Mouse (Mus musculus) liver, embryonic 15.5 days (tissue): Measurements from ENCODE around the gene Slc13a1. TPM values are rescaled to one million over a fixed set of nuclear protein-coding genes. Genes with fewer than 3 reads are reported as not detected.

Experiments
- ATAC-seq: fragments of 200-750 bp; cut with Nextera tagmentation; 2 replicates; pipeline ENCODE4 v1.8.0; 2017; ENCODE audit warnings: moderate number of reproducible peaks, mild to moderate bottlenecking, moderate library complexity; ENCODE audit not compliant: insufficient read depth
- H3K27ac ChIP-seq: fragments of 300-500 bp; sonication (generic); replicated peaks from 2 replicates; pipeline ENCODE4 v1.5.1; 2015; ENCODE audit warnings: mild to moderate bottlenecking, inconsistent platforms
- H3K27me3 ChIP-seq: fragments of 300-500 bp; sonication (generic); 2 replicates; pipeline ENCODE4 v1.6.1; 2015; ENCODE audit warnings: mild to moderate bottlenecking, inconsistent platforms
- H3K36me3 ChIP-seq: fragments of 300-500 bp; sonication (generic); replicated peaks from 2 replicates; pipeline ENCODE4 v1.6.1; 2015; ENCODE audit warnings: moderate library complexity, mild to moderate bottlenecking, inconsistent platforms
- H3K4me1 ChIP-seq: fragments of 300-500 bp; sonication (generic); replicated peaks from 2 replicates; pipeline ENCODE4 v1.6.1; 2015; ENCODE audit warnings: inconsistent platforms
- H3K4me2 ChIP-seq: fragments of 300-500 bp; sonication (generic); 2 replicates; pipeline ENCODE4 v1.6.1; 2015; ENCODE audit warnings: moderate library complexity, mild to moderate bottlenecking, inconsistent platforms
- H3K4me3 ChIP-seq: fragments of 300-500 bp; sonication (generic); replicated peaks from 2 replicates; pipeline ENCODE4 v1.5.1; 2015; ENCODE audit warnings: mild to moderate bottlenecking, inconsistent platforms
- H3K9ac ChIP-seq: fragments of 300-500 bp; sonication (generic); 2 replicates; pipeline ENCODE4 v1.6.1; 2015; ENCODE audit warnings: moderate library complexity, mild to moderate bottlenecking, inconsistent platforms
- H3K9me3 ChIP-seq: fragments of 300-500 bp; sonication (generic); replicated peaks from 2 replicates; pipeline ENCODE4 v1.6.1; 2016; ENCODE audit warnings: inconsistent platforms
- WGBS: fragments of 180-500 bp; shearing (Covaris S2); methylation state at CpG from one replicate; pipeline ENCODE4 v1.1.7; 2015; ENCODE audit warnings: mixed read lengths; ENCODE audit not compliant: insufficient replicate concordance; 5-methylcytosine and 5-hydroxymethylcytosine counted together
- microRNA-seq: library from miRNA; unstranded; fragments of <30 nt; microRNA quantifications from one replicate; pipeline ENCODE4, GENCODE M21; 2016
- polyA plus RNA-seq: library from polyadenylated mRNA; unstranded; fragments of >200 nt; fragmentation: Nextera tagmentation; extraction: Ambion mirVana; gene quantifications from 2 replicates; pipeline ENCODE4 v1.2.1, GENCODE M21; 2015

The Slc13a1 gene
- polyA plus RNA-seq, 1 experiment from 2014 or later = 0.03 TPM

- Histone ChIP-seq H3K36me3 (no peaks in the 10 kb centered on the region), H3K4me1 (no peaks in the 10 kb centered on the region), H3K27me3 (no peaks in the 10 kb centered on the region), H3K9ac (no peak overlapping the region), H3K27ac (no peak overlapping the region), H3K4me3 (no peak overlapping the region), H3K4me2 (no peak overlapping the region), H3K9me3 (no peaks in the 10 kb centered on the region)
- ATAC-seq = no peak
- 36% methylated on average over 2 of the region's 2 CpGs for WGBS
Measured at GRCm38 (mm10) chr6:24076089-24076488, 91.8 kb downstream of the Slc13a1 start.

- no peak overlapping the region for H3K4me3 ChIP-seq
- H3K27me3 ChIP-seq = no peaks in the 10 kb centered on the region
- ATAC-seq = no peak
- H3K4me2 ChIP-seq = no peak overlapping the region
- no peak overlapping the region for H3K27ac ChIP-seq
- 45% methylated on average over 4 of the region's 4 CpGs for WGBS
- H3K9me3 ChIP-seq = no peaks in the 10 kb centered on the region
- no peak overlapping the region for H3K9ac ChIP-seq
- H3K36me3 ChIP-seq = no peaks in the 10 kb centered on the region
- H3K4me1 ChIP-seq = no peaks in the 10 kb centered on the region
Measured at GRCm38 (mm10) chr6:24072804-24073203, 95.1 kb downstream of the Slc13a1 start.

GRCm38 (mm10) chr6:24059754-24060153 lies 108.1 kb downstream of the Slc13a1 start:
- Histone ChIP-seq H3K9ac (no peak overlapping the region), H3K4me2 (no peak overlapping the region), H3K36me3 (no peaks in the 10 kb centered on the region), H3K4me1 (no peaks in the 10 kb centered on the region), H3K27ac (no peak overlapping the region), H3K27me3 (no peaks in the 10 kb centered on the region), H3K4me3 (no peak overlapping the region), H3K9me3 (no peaks in the 10 kb centered on the region)
- no peak for ATAC-seq
- 63% methylated on average over 3 of the region's 3 CpGs for WGBS

- H3K4me2 ChIP-seq = no peak overlapping the region
- no peaks in the 10 kb centered on the region for H3K27me3 ChIP-seq
- no peaks in the 10 kb centered on the region for H3K9me3 ChIP-seq
- H3K36me3 ChIP-seq = no peaks in the 10 kb centered on the region
- H3K27ac ChIP-seq = no peak overlapping the region
- no peaks in the 10 kb centered on the region for H3K4me1 ChIP-seq
- no peak overlapping the region for H3K4me3 ChIP-seq
- no peak overlapping the region for H3K9ac ChIP-seq
- ATAC-seq = no peak
- 56% methylated on average over 4 of the region's 4 CpGs for WGBS
Measured at GRCm38 (mm10) chr6:24055086-24055485, 112.8 kb downstream of the Slc13a1 start.

- Histone ChIP-seq H3K4me2 (no peak overlapping the region), H3K36me3 (no peaks in the 10 kb centered on the region), H3K9ac (no peak overlapping the region), H3K27ac (no peak overlapping the region), H3K4me3 (no peak overlapping the region), H3K4me1 (no peaks in the 10 kb centered on the region), H3K9me3 (no peaks in the 10 kb centered on the region), H3K27me3 (no peaks in the 10 kb centered on the region)
- no peak for ATAC-seq
- WGBS = 65% methylated on average over 9 of the region's 9 CpGs
Measured at GRCm38 (mm10) chr6:24054086-24054710, 113.7 kb downstream of the Slc13a1 start.

GRCm38 (mm10) chr6:24047014-24047770 lies 120.7 kb downstream of the Slc13a1 start:
- H3K4me2 ChIP-seq = no peak overlapping the region
- no peaks in the 10 kb centered on the region for H3K27me3 ChIP-seq
- no peak overlapping the region for H3K27ac ChIP-seq
- H3K9me3 ChIP-seq = no peaks in the 10 kb centered on the region
- H3K4me3 ChIP-seq = no peak overlapping the region
- no peak for ATAC-seq
- no peak overlapping the region for H3K9ac ChIP-seq
- H3K36me3 ChIP-seq = no peaks in the 10 kb centered on the region
- WGBS = 61% methylated on average over 7 of the region's 7 CpGs
- no peaks in the 10 kb centered on the region for H3K4me1 ChIP-seq

GRCm38 (mm10) chr6:24043496-24043895 lies 124.4 kb downstream of the Slc13a1 start:
- H3K36me3 ChIP-seq = no peaks in the 10 kb centered on the region
- H3K9me3 ChIP-seq = no peaks in the 10 kb centered on the region
- H3K9ac ChIP-seq = no peak overlapping the region
- no peak for ATAC-seq
- no peak overlapping the region for H3K27ac ChIP-seq
- no peak overlapping the region for H3K4me2 ChIP-seq
- H3K27me3 ChIP-seq = no peaks in the 10 kb centered on the region
- H3K4me3 ChIP-seq = no peak overlapping the region
- no peaks in the 10 kb centered on the region for H3K4me1 ChIP-seq

Small RNAs within 50 kb of the gene (microRNA-seq; reads per million reads assigned to microRNA genes)
- gene Gm26386 = not detected

Other genes starting within 250 kb of the Slc13a1 start
- gene Tas2r118, start 198.0 kb downstream of the Slc13a1 start, polyA plus RNA-seq = not detected in 2 replicates